Mouse (Mus musculus): ENCODE measurements around the gene B3gntl1.

Gene B3gntl1

GRCm38 (mm10) chr11:121648166-121648565, 24.8 kb downstream of the B3gntl1 start:
- no peak for DNase-seq (ENCODE audit: low read depth, low spot score)

GRCm38 (mm10) chr11:121647321-121647720, 25.6 kb downstream of the B3gntl1 start:
- no peak for DNase-seq (ENCODE audit: low read depth, low spot score)

GRCm38 (mm10) chr11:121645394-121645793, 27.6 kb downstream of the B3gntl1 start:
- no peak for DNase-seq (ENCODE audit: low read depth, low spot score)

GRCm38 (mm10) chr11:121641501-121642145, 31.3 kb downstream of the B3gntl1 start:
- no peak for DNase-seq (ENCODE audit: low read depth, low spot score)

- no peak for DNase-seq (ENCODE audit: low read depth, low spot score)
These were observed 36.3 kb downstream of the B3gntl1 start for GRCm38 (mm10) chr11:121636646-121637045.

- DNase-seq (ENCODE audit: low read depth, low spot score) = no peak
These were observed 41.5 kb downstream of the B3gntl1 start for GRCm38 (mm10) chr11:121631410-121631809.

- no peak for DNase-seq (ENCODE audit: low read depth, low spot score)
These were observed 42.5 kb downstream of the B3gntl1 start for GRCm38 (mm10) chr11:121630406-121630805.

GRCm38 (mm10) chr11:121629529-121629928, 43.4 kb downstream of the B3gntl1 start:
- DNase-seq (ENCODE audit: low read depth, low spot score) = no peak

GRCm38 (mm10) chr11:121627521-121627920, 45.4 kb downstream of the B3gntl1 start:
- DNase-seq (ENCODE audit: low read depth, low spot score) = no peak

GRCm38 (mm10) chr11:121625007-121625406, 47.9 kb downstream of the B3gntl1 start:
- no peak for DNase-seq (ENCODE audit: low read depth, low spot score)

- no peak for DNase-seq (ENCODE audit: low read depth, low spot score)
These were observed 55.6 kb downstream of the B3gntl1 start for GRCm38 (mm10) chr11:121617371-121617770.

- DNase-seq (ENCODE audit: low read depth, low spot score) = no peak
These were observed 56.5 kb downstream of the B3gntl1 start for GRCm38 (mm10) chr11:121616501-121616900.

GRCm38 (mm10) chr11:121615961-121616485, 56.9 kb downstream of the B3gntl1 start:
- DNase-seq (ENCODE audit: low read depth, low spot score) = no peak

GRCm38 (mm10) chr11:121610976-121611375, 62.0 kb downstream of the B3gntl1 start:
- no peak for DNase-seq (ENCODE audit: low read depth, low spot score)

- no peak for DNase-seq (ENCODE audit: low read depth, low spot score)
These were observed 67.3 kb downstream of the B3gntl1 start for GRCm38 (mm10) chr11:121605604-121606003.

- DNase-seq (ENCODE audit: low read depth, low spot score) = no peak
These were observed 71.5 kb downstream of the B3gntl1 start for GRCm38 (mm10) chr11:121601422-121601821.

GRCm38 (mm10) chr11:121597254-121597653, 75.7 kb downstream of the B3gntl1 start:
- DNase-seq (ENCODE audit: low read depth, low spot score) = no peak

GRCm38 (mm10) chr11:121581856-121582255, 91.1 kb downstream of the B3gntl1 start:
- DNase-seq (ENCODE audit: low read depth, low spot score) = no peak
